In genomic region chr13:108025802-108026201, GRCm38 (mm10) we compare ENCODE assay signal across 17 mouse cellular contexts.
"Had no signal": no experiment of that assay in that cellular context is flagged by ENCODE, and none has a peak within 500 bp of the region (broad histone marks: within the 10 kb centered on the region; RNA-seq: fewer than 3 reads in every experiment).

No protein-coding gene starts in this region.

- H3K27ac ChIP-seq: left cerebral cortex, adult 2 months; liver, embryonic 13.5 days; midbrain, embryonic 10.5 days; midbrain, embryonic 13.5 days; neural tube, embryonic 13.5 days; stomach, embryonic 15.5 days had no signal

- ATAC-seq: midbrain, embryonic 13.5 days; midbrain, embryonic 16.5 days had no signal

- H3K4me1 ChIP-seq: liver, embryonic 13.5 days; midbrain, embryonic 10.5 days; midbrain, embryonic 13.5 days; neural tube, embryonic 13.5 days; stomach, embryonic 15.5 days had no signal

- H3K9me3 ChIP-seq: liver, embryonic 13.5 days; midbrain, embryonic 10.5 days; midbrain, embryonic 13.5 days; neural tube, embryonic 13.5 days; stomach, embryonic 15.5 days had no signal

- DNase-seq: kidney, postnatal 10 days; kidney, postnatal 36 days; layer of hippocampus, postnatal 36 days; liver, embryonic 13.5 days; lung, adult 2 months; retina, postnatal 1 day; right cerebral cortex, postnatal 25 days; spleen, adult 18-20 months; thymus, postnatal 36 days had no signal

- H3K9ac ChIP-seq: liver, embryonic 13.5 days; midbrain, embryonic 13.5 days; neural tube, embryonic 13.5 days; stomach, embryonic 15.5 days had no signal

- H3K27me3 ChIP-seq: liver, embryonic 13.5 days; midbrain, embryonic 13.5 days; neural tube, embryonic 13.5 days; stomach, embryonic 15.5 days had no signal

- H3K4me2 ChIP-seq: liver, embryonic 13.5 days; midbrain, embryonic 13.5 days; neural tube, embryonic 13.5 days; stomach, embryonic 15.5 days had no signal

- H3K4me3 ChIP-seq: left cerebral cortex, adult 2 months; liver, embryonic 13.5 days; megakaryocyte, embryonic 14.5 days; midbrain, embryonic 10.5 days; midbrain, embryonic 13.5 days; myocyte; neural tube, embryonic 13.5 days; stomach, embryonic 15.5 days had no signal

- H3K36me3 ChIP-seq: liver, embryonic 13.5 days; midbrain, embryonic 10.5 days; midbrain, embryonic 13.5 days; neural tube, embryonic 13.5 days; stomach, embryonic 15.5 days had no signal
